ENCODE assay signal across 8 mouse cellular contexts in the genomic region with DNA sequence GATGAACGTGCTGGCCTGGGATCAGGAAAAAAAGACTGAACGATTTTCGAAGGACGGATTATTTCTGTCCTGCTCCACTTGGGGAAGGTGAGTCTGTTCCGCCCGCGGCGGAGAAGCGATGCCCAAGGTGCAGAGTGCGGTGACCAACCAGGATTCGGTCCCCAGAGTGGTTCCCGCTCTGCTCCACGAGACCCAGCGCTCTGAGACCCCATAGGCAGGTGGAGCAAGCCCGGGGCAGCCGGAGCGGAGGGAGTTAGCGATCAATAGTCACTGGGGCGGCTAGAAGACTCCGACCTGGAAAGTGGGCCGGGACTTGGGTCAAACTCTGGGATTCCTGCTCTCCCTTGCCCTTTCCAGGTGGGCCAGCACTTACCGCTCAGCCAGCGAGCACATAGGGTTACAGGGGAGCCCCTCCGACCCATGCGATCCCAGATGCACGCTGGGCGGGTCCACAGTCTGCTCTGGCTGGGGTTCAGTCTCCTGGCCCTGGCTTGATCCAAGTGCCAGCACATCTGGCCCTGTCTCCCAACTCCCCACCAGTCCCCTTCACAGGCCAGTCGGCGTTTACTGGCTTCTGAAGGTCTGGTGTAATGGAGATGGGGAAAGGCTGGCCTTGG. TPM values are rescaled to one million over a fixed set of nuclear protein-coding genes. Genes with fewer than 3 reads are reported as not detected.
DNase-seq lines count a peak whose midpoint lies in the region; ATAC-seq lines count a peak whose summit lies in the region.

No protein-coding gene starts in this region.

- no peaks in the 10 kb centered on the region for H3K36me3 ChIP-seq in heart, embryonic 10.5 days
- no peaks in the 10 kb centered on the region for H3K36me3 ChIP-seq in heart, embryonic 16.5 days (ENCODE audit: control insufficient read depth, insufficient read depth)
- no peaks in the 10 kb centered on the region for H3K36me3 ChIP-seq in midbrain, embryonic 10.5 days

- no peak for DNase-seq in heart, embryonic 10.5 days (ENCODE audit: low spot score)
- DNase-seq in heart, adult 18-20 months: no peak
- DNase-seq in ZHBTc4 (ENCODE audit: low read depth, low spot score): peak; percentile 49
- DNase-seq in midbrain, embryonic 10.5 days (ENCODE audit: low spot score): peak; percentile 42
- DNase-seq in c-Kit-positive CD71-positive TER-119-positive erythroid progenitor cells, embryonic 14.5 days (ENCODE audit: low spot score): no peak
- DNase-seq in layer of hippocampus, postnatal 10 days (ENCODE audit: low spot score in 2 of 2): no peak

- no peak overlapping the region for H3K27ac ChIP-seq in heart, embryonic 10.5 days
- no peak overlapping the region for H3K27ac ChIP-seq in heart, embryonic 16.5 days (ENCODE audit: low read length)
- no peak overlapping the region for H3K27ac ChIP-seq in midbrain, embryonic 10.5 days (replicated peaks)

- peaks cover 37% of the 10 kb centered on the region for H3K27me3 ChIP-seq in heart, embryonic 10.5 days (ENCODE audit: insufficient read depth, poor library complexity, severe bottlenecking)
- peaks cover 6% of the 10 kb centered on the region; the same call in 1 of the 2 replicates for H3K27me3 ChIP-seq in heart, embryonic 16.5 days (ENCODE audit: control insufficient read depth, insufficient read depth, low read length)
- H3K27me3 ChIP-seq in midbrain, embryonic 10.5 days (ENCODE audit: low read depth, poor library complexity, severe bottlenecking): peaks cover 52% of the 10 kb centered on the region

- H3K9ac ChIP-seq in heart, embryonic 16.5 days (ENCODE audit: low read length): peak overlapping the region; percentile 71

- WGBS in heart, embryonic 10.5 days: 2% methylated on average over 29 of the region's 29 CpGs
- 6% methylated on average over 29 of the region's 29 CpGs for WGBS in heart, embryonic 16.5 days
- WGBS in midbrain, embryonic 10.5 days: 3% methylated on average over 29 of the region's 29 CpGs

- H3K4me1 ChIP-seq in heart, embryonic 10.5 days: peaks cover 11% of the 10 kb centered on the region
- peaks cover 5% of the 10 kb centered on the region for H3K4me1 ChIP-seq in heart, embryonic 16.5 days (ENCODE audit: control insufficient read depth, insufficient read depth, low read length)
- H3K4me1 ChIP-seq in midbrain, embryonic 10.5 days: peaks cover 21% of the 10 kb centered on the region

- ATAC-seq in heart, embryonic 16.5 days (replicated peaks; ENCODE audit: extremely low read depth, insufficient read depth, low FRiP score): 0 out of 2 replicates have a peak, but pooled peaks have one; percentile 23
- ATAC-seq in megakaryocyte-erythroid progenitor cell, adult 5-6 weeks (replicated peaks; ENCODE audit: low FRiP score, low TSS enrichment, poor library complexity, severe bottlenecking): no peak

- H3K4me2 ChIP-seq in heart, embryonic 16.5 days (ENCODE audit: low read depth, low read length): peak overlapping the region; percentile 81

- peak overlapping the region; percentile 55 for H3K4me3 ChIP-seq in heart, embryonic 10.5 days
- peak overlapping the region; percentile 53 for H3K4me3 ChIP-seq in heart, embryonic 16.5 days (ENCODE audit: low read length)
- H3K4me3 ChIP-seq in midbrain, embryonic 10.5 days: peak overlapping the region; percentile 55

- no peaks in the 10 kb centered on the region for H3K9me3 ChIP-seq in heart, embryonic 10.5 days
- H3K9me3 ChIP-seq in heart, embryonic 16.5 days (replicated peaks; ENCODE audit: control insufficient read depth, low read length): no peaks in the 10 kb centered on the region
- H3K9me3 ChIP-seq in midbrain, embryonic 10.5 days (replicated peaks): no peaks in the 10 kb centered on the region

RNA-seq across cellular contexts. Expression of a gene that starts 1.4 kb away (rescaled TPM):
- polyA plus RNA-seq in heart, embryonic 10.5 days (2016; fragmentation: Nextera tagmentation; extraction: Ambion mirVana): 1.8 and 2.3 TPM in 2 replicates
- total RNA-seq in heart, adult 18-20 months (2021): under 1 TPM; 0.55 to 0.87 TPM
- polyA plus RNA-seq in heart, embryonic 16.5 days (2015; fragmentation: Nextera tagmentation; extraction: Ambion mirVana): 5.2 and 5.4 TPM in 2 replicates
- polyA plus RNA-seq in midbrain, embryonic 10.5 days (2016; fragmentation: Nextera tagmentation; extraction: Ambion mirVana): 0.64 and 1.2 TPM in 2 replicates
- 2.6 and 6.3 TPM in 2 replicates for total RNA-seq in megakaryocyte-erythroid progenitor cell, adult 5-6 weeks (2014; fragmentation: Nextera tagmentation)
- 1.2 and 6.3 TPM in 2 replicates for total RNA-seq in megakaryocyte-erythroid progenitor cell, adult 5-6 weeks (2017)
- 1 to 10 TPM; 1.4 to 1.9 TPM for total RNA-seq in layer of hippocampus, postnatal 10 days (2021)

Comparison
In these comparisons a context has a peak if more than half of its experiments do, and no peak if none do; other contexts are left out.
1. DNase-seq: peak in ZHBTc4 (single experiment) and midbrain, embryonic 10.5 days (single experiment); none in heart, embryonic 10.5 days (single experiment), heart, adult 18-20 months (0 of 2), c-Kit-positive CD71-positive TER-119-positive erythroid progenitor cells, embryonic 14.5 days (single experiment) and layer of hippocampus, postnatal 10 days (0 of 2).
2. Peak in every context shown above with its lines, with median percentiles within 50 percentile points of each other: H3K4me3 ChIP-seq.